Mouse (Mus musculus): ENCODE results near the gene Poc1b. TPM values are rescaled to one million over a fixed set of nuclear protein-coding genes. Genes with fewer than 3 reads are reported as not detected.
"Not testable (repeated sequence)": the region's sequence is repeated elsewhere in the genome, so short reads cannot be mapped to it uniquely, and the experiment has no call there.

Gene Poc1b
- total RNA-seq, 2 experiments from 2014 or later, result 5.3 to 6.4 TPM

- DNase-seq (ENCODE audit: low spot score), result no peak
- intact Hi-C loops (cut with DNase I), result no loop called here
These were observed 104.2 kb downstream of the Poc1b start for GRCm38 (mm10) chr10:99211021-99211420.

- intact Hi-C loops (cut with DNase I), result no loop called here
- no peak for DNase-seq (ENCODE audit: low spot score)
These were observed 104.8 kb downstream of the Poc1b start for GRCm38 (mm10) chr10:99211503-99212265.

- DNase-seq (ENCODE audit: low spot score), result no peak
- intact Hi-C loops (cut with DNase I), result no loop called here
These were observed 107.8 kb downstream of the Poc1b start for GRCm38 (mm10) chr10:99214421-99215299.

GRCm38 (mm10) chr10:99216570-99216969 lies 109.7 kb downstream of the Poc1b start:
- intact Hi-C loops (cut with DNase I), result not testable (repeated sequence)

GRCm38 (mm10) chr10:99221540-99221939 lies 114.7 kb downstream of the Poc1b start:
- no peak for DNase-seq (ENCODE audit: low spot score)
- intact Hi-C loops (cut with DNase I), result no loop called here

More at GRCm38 (mm10) chr10:99216570-99216969, 109.7 kb downstream of the Poc1b start:
- DNase-seq (ENCODE audit: low spot score), result not testable (repeated sequence)

- intact Hi-C loops (cut with DNase I), result no loop called here
- no peak for DNase-seq (ENCODE audit: low spot score)
These were observed 115.9 kb downstream of the Poc1b start for GRCm38 (mm10) chr10:99222726-99223125.

GRCm38 (mm10) chr10:99224218-99224617 lies 117.4 kb downstream of the Poc1b start:
- intact Hi-C loops (cut with DNase I), result no loop called here
- DNase-seq (ENCODE audit: low spot score), result no peak

- intact Hi-C loops (cut with DNase I), result no loop called here
- DNase-seq (ENCODE audit: low spot score), result no peak
These were observed 119.9 kb downstream of the Poc1b start for GRCm38 (mm10) chr10:99226782-99227181.

GRCm38 (mm10) chr10:99227968-99228864 lies 121.4 kb downstream of the Poc1b start:
- intact Hi-C loops (cut with DNase I), result no loop called here
- no peak for DNase-seq (ENCODE audit: low spot score)

GRCm38 (mm10) chr10:99229031-99229684 lies 122.3 kb downstream of the Poc1b start:
- intact Hi-C loops (cut with DNase I), result no loop called here
- no peak for DNase-seq (ENCODE audit: low spot score)

- intact Hi-C loops (cut with DNase I), result loop anchor here (2.0 kb wide), 1 partner anchor 26 kb away; no protein-coding TSS in a partner anchor
- DNase-seq (ENCODE audit: low spot score), result no peak
These were observed 125.8 kb downstream of the Poc1b start for GRCm38 (mm10) chr10:99232518-99233227.

- intact Hi-C loops (cut with DNase I), result no loop called here
These were observed 127.5 kb downstream of the Poc1b start for GRCm38 (mm10) chr10:99234336-99234735.

GRCm38 (mm10) chr10:99235081-99235480 lies 128.2 kb downstream of the Poc1b start:
- intact Hi-C loops (cut with DNase I), result no loop called here
- no peak for DNase-seq (ENCODE audit: low spot score)

More at GRCm38 (mm10) chr10:99234336-99234735, 127.5 kb downstream of the Poc1b start:
- no peak for DNase-seq (ENCODE audit: low spot score)

- intact Hi-C loops (cut with DNase I), result no loop called here
- no peak for DNase-seq (ENCODE audit: low spot score)
These were observed 130.5 kb downstream of the Poc1b start for GRCm38 (mm10) chr10:99237205-99237832.

- no peak for DNase-seq (ENCODE audit: low spot score)
- intact Hi-C loops (cut with DNase I), result no loop called here
These were observed 131.7 kb downstream of the Poc1b start for GRCm38 (mm10) chr10:99238537-99238936.

- no peak for DNase-seq (ENCODE audit: low spot score)
- intact Hi-C loops (cut with DNase I), result no loop called here
These were observed 134.5 kb downstream of the Poc1b start for GRCm38 (mm10) chr10:99241284-99241828.

GRCm38 (mm10) chr10:99241829-99242711 lies 135.2 kb downstream of the Poc1b start:
- DNase-seq (ENCODE audit: low spot score), result no peak

More at GRCm38 (mm10) chr10:99241829-99242711, 135.2 kb downstream of the Poc1b start:
- intact Hi-C loops (cut with DNase I), result no loop called here
